In genomic region chr12:84184979-84185378, GRCm38 (mm10) we compare ENCODE assay signal across 30 mouse cellular contexts. TPM values are rescaled to one million over a fixed set of nuclear protein-coding genes. Genes with fewer than 3 reads are reported as not detected.
DNase-seq lines count a peak whose midpoint lies in the region; ATAC-seq and TF ChIP-seq lines count a peak whose summit lies in the region.
"Had no signal": no experiment of that assay in that cellular context is flagged by ENCODE, and none has a peak within 500 bp of the region (broad histone marks: within the 10 kb centered on the region; RNA-seq: fewer than 3 reads in every experiment).

No protein-coding gene starts in this region.

- DNase-seq in cerebellum, adult 11 months, result peak; percentile 12
- no peak for DNase-seq in cerebellum, postnatal 36 days
- no peak for DNase-seq in embryonic facial prominence, embryonic 14.5 days (ENCODE audit: low spot score)
- DNase-seq in embryonic facial prominence, embryonic 10.5 days (ENCODE audit: low spot score), result no peak
- DNase-seq in heart, adult 8-10 months (ENCODE audit: low spot score), result no peak
- DNase-seq in stomach, postnatal 0 days (ENCODE audit: low spot score), result no peak
- DNase-seq: adrenal gland, adult 2 months; adrenal gland, postnatal 36 days; gastrocnemius, postnatal 14 days; heart, postnatal 36 days; kidney, adult 8-10 months; kidney, postnatal 4 days; left cerebral cortex, postnatal 4 days; lung, postnatal 4 days; right cerebral cortex, postnatal 4 days had no signal

- 71% methylated on average over 5 of the region's 5 CpGs for WGBS in embryonic facial prominence, embryonic 14.5 days
- 85% methylated on average over 5 of the region's 5 CpGs for WGBS in embryonic facial prominence, embryonic 10.5 days
- WGBS in heart, embryonic 15.5 days, result 60% methylated on average over 5 of the region's 5 CpGs
- WGBS in stomach, embryonic 15.5 days, result 85% methylated on average over 5 of the region's 5 CpGs
- WGBS in stomach, postnatal 0 days, result 65% methylated on average over 5 of the region's 5 CpGs

- ATAC-seq in embryonic facial prominence, embryonic 14.5 days (ENCODE audit: low read depth), result no peak
- no peak for ATAC-seq in heart, embryonic 15.5 days (replicated peaks; ENCODE audit: insufficient number of reproducible peaks, insufficient read depth, low FRiP score, low read depth)
- ATAC-seq in stomach, embryonic 15.5 days (ENCODE audit: insufficient read depth, low FRiP score, low read depth), result no peak
- ATAC-seq in stomach, postnatal 0 days (ENCODE audit: low FRiP score, low TSS enrichment), result no peak
- ATAC-seq: activated CD4-positive, CD25-positive, alpha-beta regulatory T cell, adult 4 months; intestine, embryonic 16.5 days had no signal

- no peak overlapping the region for H3K9ac ChIP-seq in embryonic facial prominence, embryonic 14.5 days (ENCODE audit: low read depth, low read length)
- no peak overlapping the region for H3K9ac ChIP-seq in heart, embryonic 15.5 days
- H3K9ac ChIP-seq in stomach, embryonic 15.5 days, result no peak overlapping the region
- H3K9ac ChIP-seq in stomach, postnatal 0 days (ENCODE audit: low read length), result no peak overlapping the region
- H3K9ac ChIP-seq: heart, embryonic 13.5 days; hindbrain, embryonic 13.5 days; liver, embryonic 15.5 days; lung, embryonic 15.5 days; midbrain, embryonic 12.5 days; neural tube, embryonic 12.5 days had no signal

- no peaks in the 10 kb centered on the region for H3K9me3 ChIP-seq in embryonic facial prominence, embryonic 14.5 days (ENCODE audit: control insufficient read depth, low read length)
- H3K9me3 ChIP-seq in embryonic facial prominence, embryonic 10.5 days, result peaks cover 3% of the 10 kb centered on the region; the same call in 1 of the 2 replicates
- no peaks in the 10 kb centered on the region for H3K9me3 ChIP-seq in heart, embryonic 15.5 days (replicated peaks)
- no peaks in the 10 kb centered on the region for H3K9me3 ChIP-seq in stomach, embryonic 15.5 days
- H3K9me3 ChIP-seq in stomach, postnatal 0 days (ENCODE audit: control insufficient read depth, low read length), result no peaks in the 10 kb centered on the region
- H3K9me3 ChIP-seq: heart, embryonic 13.5 days; hindbrain, embryonic 13.5 days; liver, embryonic 15.5 days; lung, embryonic 15.5 days; midbrain, embryonic 12.5 days had no signal

- peak overlapping the region; percentile 39; the same call in 1 of the 2 replicates for H3K27ac ChIP-seq in embryonic facial prominence, embryonic 14.5 days (replicated peaks; ENCODE audit: low read depth, low read length)
- H3K27ac ChIP-seq in embryonic facial prominence, embryonic 10.5 days (replicated peaks), result no peak overlapping the region
- H3K27ac ChIP-seq in heart, embryonic 15.5 days, result peak overlapping the region; percentile 81; the same call in 1 of the 2 replicates
- 0 out of 2 replicates have a peak overlapping the region, but pooled peaks have one; percentile 4 for H3K27ac ChIP-seq in stomach, embryonic 15.5 days
- H3K27ac ChIP-seq in stomach, postnatal 0 days (replicated peaks), result no peak overlapping the region; the same call in 1 of the 2 replicates
- H3K27ac ChIP-seq: forebrain, embryonic 10.5 days; hindbrain, embryonic 13.5 days; kidney, postnatal 0 days; midbrain, embryonic 12.5 days; neural tube, embryonic 12.5 days had no signal

- peaks cover 61% of the 10 kb centered on the region for H3K4me1 ChIP-seq in embryonic facial prominence, embryonic 14.5 days (ENCODE audit: control insufficient read depth, insufficient read depth, low read length)
- peaks cover 62% of the 10 kb centered on the region for H3K4me1 ChIP-seq in embryonic facial prominence, embryonic 10.5 days
- peaks cover 79% of the 10 kb centered on the region for H3K4me1 ChIP-seq in heart, embryonic 15.5 days (replicated peaks)
- peaks cover 66% of the 10 kb centered on the region for H3K4me1 ChIP-seq in stomach, embryonic 15.5 days
- peaks cover 41% of the 10 kb centered on the region for H3K4me1 ChIP-seq in stomach, postnatal 0 days (replicated peaks; ENCODE audit: control insufficient read depth, insufficient read depth)

- H3K36me3 ChIP-seq in embryonic facial prominence, embryonic 14.5 days (ENCODE audit: control insufficient read depth, insufficient read depth, low read length), result no peaks in the 10 kb centered on the region
- peaks cover 43% of the 10 kb centered on the region for H3K36me3 ChIP-seq in embryonic facial prominence, embryonic 10.5 days (replicated peaks)
- H3K36me3 ChIP-seq in heart, embryonic 15.5 days, result no peaks in the 10 kb centered on the region
- H3K36me3 ChIP-seq in stomach, embryonic 15.5 days, result 0 out of 2 replicates have a peak, but pooled peaks cover 2% of the 10 kb centered on the region
- H3K36me3 ChIP-seq in stomach, postnatal 0 days (ENCODE audit: control insufficient read depth, insufficient read depth, low read length), result no peaks in the 10 kb centered on the region
- H3K36me3 ChIP-seq: hindbrain, embryonic 13.5 days; lung, embryonic 15.5 days had no signal

- no peaks in the 10 kb centered on the region for H3K27me3 ChIP-seq in embryonic facial prominence, embryonic 14.5 days (replicated peaks; ENCODE audit: control insufficient read depth, insufficient read depth, low read length)
- H3K27me3 ChIP-seq in embryonic facial prominence, embryonic 10.5 days (replicated peaks; ENCODE audit: low read depth, poor library complexity, severe bottlenecking), result no peaks in the 10 kb centered on the region
- H3K27me3 ChIP-seq in heart, embryonic 15.5 days, result no peaks in the 10 kb centered on the region
- no peaks in the 10 kb centered on the region for H3K27me3 ChIP-seq in stomach, embryonic 15.5 days (replicated peaks)
- H3K27me3 ChIP-seq in stomach, postnatal 0 days (ENCODE audit: control insufficient read depth, insufficient read depth, low read length), result no peaks in the 10 kb centered on the region
- H3K27me3 ChIP-seq: CH12.LX; heart, embryonic 13.5 days; hindbrain, embryonic 13.5 days; liver, embryonic 15.5 days; lung, embryonic 15.5 days; megakaryocyte, embryonic 14.5 days; neural tube, embryonic 12.5 days had no signal

- TF ChIP-seq CTCF in stomach, postnatal 0 days (IDR thresholded peaks at IDR 0.05; ENCODE audit: low read depth), result no peak

- TF ChIP-seq EP300 in stomach, postnatal 0 days (optimal IDR thresholded peaks at IDR 0.05), result no peak

- H3K4me3 ChIP-seq in embryonic facial prominence, embryonic 14.5 days (ENCODE audit: low read depth, low read length), result no peak overlapping the region
- H3K4me3 ChIP-seq in embryonic facial prominence, embryonic 10.5 days, result no peak overlapping the region
- H3K4me3 ChIP-seq in heart, embryonic 15.5 days, result no peak overlapping the region
- H3K4me3 ChIP-seq in stomach, embryonic 15.5 days (replicated peaks), result no peak overlapping the region
- H3K4me3 ChIP-seq in stomach, postnatal 0 days (ENCODE audit: low read depth, low read length), result no peak overlapping the region
- H3K4me3 ChIP-seq: forebrain, embryonic 10.5 days; heart, embryonic 13.5 days; hindbrain, embryonic 13.5 days; liver, embryonic 15.5 days; lung, embryonic 15.5 days; megakaryocyte, embryonic 14.5 days; midbrain, embryonic 12.5 days; myocyte; neural tube, embryonic 12.5 days had no signal

- no peak overlapping the region for H3K4me2 ChIP-seq in embryonic facial prominence, embryonic 14.5 days (ENCODE audit: low read depth, low read length)
- H3K4me2 ChIP-seq in heart, embryonic 15.5 days, result no peak overlapping the region
- no peak overlapping the region for H3K4me2 ChIP-seq in stomach, embryonic 15.5 days
- no peak overlapping the region for H3K4me2 ChIP-seq in stomach, postnatal 0 days (replicated peaks; ENCODE audit: low read depth)
- H3K4me2 ChIP-seq: heart, embryonic 13.5 days; hindbrain, embryonic 13.5 days; liver, embryonic 15.5 days; lung, embryonic 15.5 days; midbrain, embryonic 12.5 days; neural tube, embryonic 12.5 days had no signal

RNA-seq across cellular contexts. Expression of gene Elmsan1, which starts 33.7 kb away (rescaled TPM):
- polyA plus RNA-seq in embryonic facial prominence, embryonic 14.5 days (2014; fragmentation: Nextera tagmentation; extraction: Ambion mirVana), result 9.4 and 9.8 TPM in 2 replicates
- polyA plus RNA-seq in embryonic facial prominence, embryonic 10.5 days (2016; fragmentation: Nextera tagmentation; extraction: Ambion mirVana), result 7.3 and 8.2 TPM in 2 replicates
- polyA plus RNA-seq in heart, embryonic 15.5 days (2015; fragmentation: Nextera tagmentation; extraction: Ambion mirVana), result 6.0 and 10.0 TPM in 2 replicates
- total RNA-seq in heart, adult 8-10 months (2022), result 10 to 100 TPM; 13.1 to 17.5 (median 14.5) TPM
- polyA plus RNA-seq in stomach, embryonic 15.5 days (2015; fragmentation: Nextera tagmentation; extraction: Ambion mirVana), result 9.9 and 10.5 TPM in 2 replicates
- polyA plus RNA-seq in stomach, postnatal 0 days (2015; fragmentation: Nextera tagmentation; extraction: Ambion mirVana), result 4.0 and 4.1 TPM in 2 replicates

RNA-seq across cellular contexts. Expression of gene Pnma1, which starts 36.7 kb away (rescaled TPM):
- polyA plus RNA-seq in embryonic facial prominence, embryonic 14.5 days (2014; fragmentation: Nextera tagmentation; extraction: Ambion mirVana), result 1.4 TPM in 2 replicates
- 1.3 and 1.6 TPM in 2 replicates for polyA plus RNA-seq in embryonic facial prominence, embryonic 10.5 days (2016; fragmentation: Nextera tagmentation; extraction: Ambion mirVana)
- 0.42 and 0.55 TPM in 2 replicates for polyA plus RNA-seq in heart, embryonic 15.5 days (2015; fragmentation: Nextera tagmentation; extraction: Ambion mirVana)
- under 1 TPM in 2 of 4 experiments, not detected in 2; 0.11 TPM for total RNA-seq in heart, adult 8-10 months (2022)
- 0.76 and 0.94 TPM in 2 replicates for polyA plus RNA-seq in stomach, embryonic 15.5 days (2015; fragmentation: Nextera tagmentation; extraction: Ambion mirVana)
- polyA plus RNA-seq in stomach, postnatal 0 days (2015; fragmentation: Nextera tagmentation; extraction: Ambion mirVana), result 0.48 and 0.49 TPM in 2 replicates
- polyA plus RNA-seq: activated CD4-positive, CD25-positive, alpha-beta regulatory T cell, adult 4 months; adrenal gland, adult 2 months had no signal

Comparison
In these comparisons a context has a peak if more than half of its experiments do, and no peak if none do; other contexts are left out.
1. H3K27ac ChIP-seq: peak in embryonic facial prominence, embryonic 14.5 days (single experiment), heart, embryonic 15.5 days (single experiment) and stomach, embryonic 15.5 days (single experiment); none in embryonic facial prominence, embryonic 10.5 days (single experiment) and stomach, postnatal 0 days (single experiment).